Mouse (Mus musculus) bone marrow, adult 2 months (tissue): ENCODE measurements at regions not wholly inside any gene's neighbourhood (a gene's known extent, or its start where the extent isn't known, plus 50 kb on each side); places are given as distances from the start of the nearest gene placed in this dataset.

Source experiments
- H3K27ac ChIP-seq: fragments of 200-500 bp; 2 replicates; pipeline ENCODE4 v1.5.1; 2012; ENCODE audit warnings: low read depth, mild to moderate bottlenecking, control low read depth, inconsistent platforms, low read length; ENCODE audit not compliant: control insufficient read depth, poor library complexity, insufficient read depth
- H3K4me1 ChIP-seq: fragments of 200-500 bp; 2 replicates; pipeline ENCODE4 v1.6.1; 2011; ENCODE audit warnings: low read length; ENCODE audit not compliant: control insufficient read depth, insufficient read depth
- H3K4me3 ChIP-seq: fragments of 200-500 bp; replicated peaks from 2 replicates; pipeline ENCODE3; 2011; ENCODE audit warnings: mild to moderate bottlenecking, low read depth, low read length, control low read depth; ENCODE audit not compliant: control insufficient read depth
- CTCF ChIP-seq: fragments of 200-500 bp; IDR thresholded peaks from 2 replicates; pipeline ENCODE4 v1.5.1; 2011; ENCODE audit warnings: low read length, control low read depth; ENCODE audit not compliant: control insufficient read depth, insufficient read depth
- POLR2A ChIP-seq: fragments of 200-500 bp; IDR thresholded peaks from 2 replicates; pipeline ENCODE4 v1.6.1; 2011; ENCODE audit warnings: low read depth, mild to moderate bottlenecking, control low read depth, low read length, borderline replicate concordance; ENCODE audit not compliant: control insufficient read depth
- WGBS: fragments of 180-500 bp; shearing (Covaris S2); methylation state at CpG from one replicate; pipeline ENCODE4 v1.1.7; 2018; 5-methylcytosine and 5-hydroxymethylcytosine counted together

DNA sequence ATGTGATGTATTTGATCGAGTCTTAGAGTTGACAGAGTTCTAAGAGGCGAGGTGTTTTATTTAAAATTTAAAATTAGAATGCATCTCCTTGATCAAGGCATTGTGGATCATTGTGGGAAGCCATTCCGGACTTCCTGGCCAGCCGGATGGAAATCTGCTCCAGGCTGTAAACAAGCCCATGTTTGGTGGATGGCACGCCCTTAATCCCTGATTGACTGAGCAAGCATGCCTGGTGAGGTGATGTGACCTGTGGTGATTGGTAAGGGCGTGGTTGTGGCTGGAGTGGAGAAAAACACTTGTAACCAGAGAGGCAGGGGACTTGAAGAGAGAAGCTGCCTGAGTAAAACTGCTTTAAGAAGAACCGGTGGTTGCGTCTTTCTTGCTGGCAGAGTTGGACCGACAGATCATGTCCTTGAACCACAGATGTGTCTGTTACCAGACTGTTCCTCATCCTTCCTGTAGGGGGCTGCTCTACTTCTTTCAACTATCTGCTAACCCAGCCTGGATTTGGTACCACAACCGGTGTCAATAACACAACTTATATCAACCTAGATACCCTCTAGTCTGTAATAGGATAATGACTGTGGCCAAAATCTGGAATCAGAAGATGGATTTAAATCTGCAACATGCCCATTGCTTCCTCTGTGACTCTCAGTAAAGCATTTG lies 164.4 kb downstream of the Ifng start:
- no peak overlapping the region for H3K4me3 ChIP-seq
- no peak for TF ChIP-seq POLR2A
- TF ChIP-seq CTCF: no peak
- H3K27ac ChIP-seq: no peak overlapping the region
- WGBS: 83% methylated on average over 10 of the region's 10 CpGs
- H3K4me1 ChIP-seq: no peaks in the 10 kb centered on the region; the same call in 1 of the 2 replicates

DNA sequence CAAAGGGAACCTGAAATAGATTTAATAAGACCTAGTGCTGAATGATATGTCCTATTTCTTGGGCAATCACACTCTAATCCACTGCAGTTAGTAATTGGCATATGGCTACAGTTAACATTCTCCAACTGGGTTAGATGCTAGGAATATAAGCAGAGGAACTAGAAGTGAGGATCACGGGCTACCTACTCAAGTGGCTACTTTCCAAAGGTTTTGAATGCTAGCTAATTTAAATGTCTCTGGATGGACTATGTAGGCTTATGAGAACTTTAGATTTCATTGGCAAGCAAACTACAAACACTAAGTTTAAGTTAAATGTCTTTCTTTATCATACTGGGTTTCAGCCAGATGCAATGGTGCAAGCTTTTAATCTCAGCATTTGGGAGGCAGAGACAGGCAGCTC lies 166.6 kb downstream of the Ifng start:
- Histone ChIP-seq H3K4me1 (peaks cover 2% of the 10 kb centered on the region; the same call in 1 of the 2 replicates), H3K4me3 (no peak overlapping the region), H3K27ac (no peak overlapping the region)
- WGBS: 87% methylated on average over 1 of the region's 1 CpGs
- TF ChIP-seq POLR2A (no peak), CTCF (no peak)

GRCm38 (mm10) chr10:118608376-118609145 lies 167.7 kb downstream of the Ifng start:
- H3K27ac ChIP-seq: no peak overlapping the region
- 73% methylated on average over 4 of the region's 4 CpGs for WGBS
- TF ChIP-seq CTCF (no peak), POLR2A (no peak)
- peaks cover 2% of the 10 kb centered on the region; the same call in 1 of the 2 replicates for H3K4me1 ChIP-seq
- H3K4me3 ChIP-seq: no peak overlapping the region

- no peak for TF ChIP-seq POLR2A
- no peak for TF ChIP-seq CTCF
- no peak overlapping the region for H3K4me3 ChIP-seq
- H3K27ac ChIP-seq: no peak overlapping the region
- H3K4me1 ChIP-seq: peaks cover 2% of the 10 kb centered on the region; the same call in 1 of the 2 replicates
- 20% methylated on average over 4 of the region's 4 CpGs for WGBS
These were observed 168.3 kb downstream of the Ifng start for GRCm38 (mm10) chr10:118609157-118609556.

- Histone ChIP-seq H3K27ac (no peak overlapping the region), H3K4me1 (peaks cover 2% of the 10 kb centered on the region; the same call in 1 of the 2 replicates), H3K4me3 (no peak overlapping the region)
- 29% methylated on average over 7 of the region's 7 CpGs for WGBS
- TF ChIP-seq POLR2A: no peak
These were observed 170.1 kb downstream of the Ifng start for GRCm38 (mm10) chr10:118610868-118611461.

DNA sequence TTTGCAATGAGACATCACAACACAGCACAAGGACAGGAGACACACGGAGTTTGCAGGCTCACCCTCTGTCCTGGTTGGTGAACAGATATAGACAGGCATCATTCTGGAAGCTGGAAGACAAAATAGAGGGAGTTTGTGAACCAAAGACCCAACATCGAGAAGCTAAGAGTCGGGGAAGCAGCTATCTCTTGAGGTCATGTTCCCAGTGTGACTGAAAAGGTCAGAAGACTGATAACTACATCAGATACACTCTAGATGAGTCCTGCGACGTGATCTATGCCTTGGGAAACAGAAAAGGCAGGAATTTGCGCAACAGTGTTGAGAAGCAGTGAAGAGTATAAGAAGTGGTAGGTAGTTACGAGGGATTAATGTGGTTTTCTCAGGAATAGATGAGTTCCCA lies 171.2 kb downstream of the Ifng start:
- WGBS: 67% methylated on average over 7 of the region's 7 CpGs
- no peak overlapping the region for H3K27ac ChIP-seq
- peaks cover 2% of the 10 kb centered on the region; the same call in 1 of the 2 replicates for H3K4me1 ChIP-seq
- TF ChIP-seq POLR2A (no peak), CTCF (no peak)
- H3K4me3 ChIP-seq: no peak overlapping the region

GRCm38 (mm10) chr10:118613056-118613695 lies 172.3 kb downstream of the Ifng start:
- no peak for TF ChIP-seq CTCF
- TF ChIP-seq POLR2A: no peak
- Histone ChIP-seq H3K4me1 (peaks cover 2% of the 10 kb centered on the region; the same call in 1 of the 2 replicates), H3K27ac (no peak overlapping the region), H3K4me3 (no peak overlapping the region)
- 80% methylated on average over 14 of the region's 14 CpGs for WGBS
